Mouse (Mus musculus): ENCODE data around the gene Tns3. TPM values are rescaled to one million over a fixed set of nuclear protein-coding genes. Genes with fewer than 3 reads are reported as not detected.

Tns3 gene
- polyA plus RNA-seq, 1 experiment: 45.7 TPM

GRCm38 (mm10) chr11:8443539-8444292 lies 220.6 kb downstream of the Tns3 start:
- peaks cover 39% of the 10 kb centered on the region for H3K36me3 ChIP-seq (ENCODE audit: control insufficient read depth, insufficient read depth, low read length, poor library complexity, severe bottlenecking)
- no peaks in the 10 kb centered on the region for H3K27me3 ChIP-seq (ENCODE audit: control insufficient read depth, insufficient read depth, low read length, poor library complexity, severe bottlenecking)
- H3K9ac ChIP-seq (ENCODE audit: low read depth, poor library complexity, severe bottlenecking): no peak overlapping the region
- H3K4me1 ChIP-seq (ENCODE audit: control insufficient read depth, insufficient read depth, low read length): peaks cover 2% of the 10 kb centered on the region
- H3K27ac ChIP-seq (ENCODE audit: insufficient read depth, low read length): no peak overlapping the region
- TF ChIP-seq EP300 (IDR thresholded peaks at IDR 0.05; ENCODE audit: insufficient read depth, low read depth, low read length) (no peak), POLR2A (IDR thresholded peaks at IDR 0.05; ENCODE audit: insufficient read depth, low read length) (no peak), CTCF (IDR thresholded peaks at IDR 0.05; ENCODE audit: low read depth, low read length) (no peak)
- H3K9me3 ChIP-seq (replicated peaks; ENCODE audit: control insufficient read depth, insufficient read depth, low read length, poor library complexity, severe bottlenecking): no peaks in the 10 kb centered on the region
- H3K4me3 ChIP-seq (ENCODE audit: low read depth, low read length): no peak overlapping the region

- H3K36me3 ChIP-seq (ENCODE audit: control insufficient read depth, insufficient read depth, low read length, poor library complexity, severe bottlenecking): peaks cover 39% of the 10 kb centered on the region
Observed at GRCm38 (mm10) chr11:8440706-8441105, 223.6 kb downstream of the Tns3 start.

GRCm38 (mm10) chr11:8440221-8440620 lies 224.1 kb downstream of the Tns3 start:
- Histone ChIP-seq H3K4me3 (ENCODE audit: low read depth, low read length) (no peak overlapping the region), H3K36me3 (ENCODE audit: control insufficient read depth, insufficient read depth, low read length, poor library complexity, severe bottlenecking) (peaks cover 44% of the 10 kb centered on the region), H3K4me1 (ENCODE audit: control insufficient read depth, insufficient read depth, low read length) (no peaks in the 10 kb centered on the region), H3K9me3 (replicated peaks; ENCODE audit: control insufficient read depth, insufficient read depth, low read length, poor library complexity, severe bottlenecking) (no peaks in the 10 kb centered on the region), H3K27ac (ENCODE audit: insufficient read depth, low read length) (no peak overlapping the region), H3K27me3 (ENCODE audit: control insufficient read depth, insufficient read depth, low read length, poor library complexity, severe bottlenecking) (no peaks in the 10 kb centered on the region), H3K9ac (ENCODE audit: low read depth, poor library complexity, severe bottlenecking) (no peak overlapping the region)
- TF ChIP-seq POLR2A (IDR thresholded peaks at IDR 0.05; ENCODE audit: insufficient read depth, low read length) (no peak), EP300 (IDR thresholded peaks at IDR 0.05; ENCODE audit: insufficient read depth, low read depth, low read length) (no peak), CTCF (IDR thresholded peaks at IDR 0.05; ENCODE audit: low read depth, low read length) (no peak)

More at GRCm38 (mm10) chr11:8440706-8441105, 223.6 kb downstream of the Tns3 start:
- no peak overlapping the region for H3K4me3 ChIP-seq (ENCODE audit: low read depth, low read length)
- no peaks in the 10 kb centered on the region for H3K9me3 ChIP-seq (replicated peaks; ENCODE audit: control insufficient read depth, insufficient read depth, low read length, poor library complexity, severe bottlenecking)
- no peak for TF ChIP-seq EP300 (IDR thresholded peaks at IDR 0.05; ENCODE audit: insufficient read depth, low read depth, low read length)
- no peak for TF ChIP-seq POLR2A (IDR thresholded peaks at IDR 0.05; ENCODE audit: insufficient read depth, low read length)
- no peak for TF ChIP-seq CTCF (IDR thresholded peaks at IDR 0.05; ENCODE audit: low read depth, low read length)
- no peaks in the 10 kb centered on the region for H3K27me3 ChIP-seq (ENCODE audit: control insufficient read depth, insufficient read depth, low read length, poor library complexity, severe bottlenecking)
- H3K27ac ChIP-seq (ENCODE audit: insufficient read depth, low read length): no peak overlapping the region
- H3K9ac ChIP-seq (ENCODE audit: low read depth, poor library complexity, severe bottlenecking): no peak overlapping the region
- H3K4me1 ChIP-seq (ENCODE audit: control insufficient read depth, insufficient read depth, low read length): no peaks in the 10 kb centered on the region

- Histone ChIP-seq H3K27me3 (ENCODE audit: control insufficient read depth, insufficient read depth, low read length, poor library complexity, severe bottlenecking) (no peaks in the 10 kb centered on the region), H3K27ac (ENCODE audit: insufficient read depth, low read length) (no peak overlapping the region), H3K9me3 (replicated peaks; ENCODE audit: control insufficient read depth, insufficient read depth, low read length, poor library complexity, severe bottlenecking) (no peaks in the 10 kb centered on the region), H3K4me3 (ENCODE audit: low read depth, low read length) (no peak overlapping the region), H3K9ac (ENCODE audit: low read depth, poor library complexity, severe bottlenecking) (no peak overlapping the region), H3K36me3 (ENCODE audit: control insufficient read depth, insufficient read depth, low read length, poor library complexity, severe bottlenecking) (peaks cover 45% of the 10 kb centered on the region), H3K4me1 (ENCODE audit: control insufficient read depth, insufficient read depth, low read length) (no peaks in the 10 kb centered on the region)
- TF ChIP-seq EP300 (IDR thresholded peaks at IDR 0.05; ENCODE audit: insufficient read depth, low read depth, low read length) (no peak), CTCF (IDR thresholded peaks at IDR 0.05; ENCODE audit: low read depth, low read length) (no peak), POLR2A (IDR thresholded peaks at IDR 0.05; ENCODE audit: insufficient read depth, low read length) (no peak)
Observed at GRCm38 (mm10) chr11:8439035-8439434, 225.3 kb downstream of the Tns3 start.

- no peaks in the 10 kb centered on the region for H3K4me1 ChIP-seq (ENCODE audit: control insufficient read depth, insufficient read depth, low read length)
- H3K9ac ChIP-seq (ENCODE audit: low read depth, poor library complexity, severe bottlenecking): no peak overlapping the region
- H3K9me3 ChIP-seq (replicated peaks; ENCODE audit: control insufficient read depth, insufficient read depth, low read length, poor library complexity, severe bottlenecking): no peaks in the 10 kb centered on the region
- H3K36me3 ChIP-seq (ENCODE audit: control insufficient read depth, insufficient read depth, low read length, poor library complexity, severe bottlenecking): peaks cover 38% of the 10 kb centered on the region
- H3K27me3 ChIP-seq (ENCODE audit: control insufficient read depth, insufficient read depth, low read length, poor library complexity, severe bottlenecking): no peaks in the 10 kb centered on the region
- no peak overlapping the region for H3K27ac ChIP-seq (ENCODE audit: insufficient read depth, low read length)
- TF ChIP-seq POLR2A (IDR thresholded peaks at IDR 0.05; ENCODE audit: insufficient read depth, low read length): no peak
- TF ChIP-seq EP300 (IDR thresholded peaks at IDR 0.05; ENCODE audit: insufficient read depth, low read depth, low read length): no peak
- TF ChIP-seq CTCF (IDR thresholded peaks at IDR 0.05; ENCODE audit: low read depth, low read length): no peak
- no peak overlapping the region for H3K4me3 ChIP-seq (ENCODE audit: low read depth, low read length)
Observed at GRCm38 (mm10) chr11:8438269-8438668, 226.1 kb downstream of the Tns3 start.

GRCm38 (mm10) chr11:8435101-8435500 lies 229.2 kb downstream of the Tns3 start:
- no peak for TF ChIP-seq EP300 (IDR thresholded peaks at IDR 0.05; ENCODE audit: insufficient read depth, low read depth, low read length)
- no peak for TF ChIP-seq CTCF (IDR thresholded peaks at IDR 0.05; ENCODE audit: low read depth, low read length)
- no peak for TF ChIP-seq POLR2A (IDR thresholded peaks at IDR 0.05; ENCODE audit: insufficient read depth, low read length)
- no peaks in the 10 kb centered on the region for H3K9me3 ChIP-seq (replicated peaks; ENCODE audit: control insufficient read depth, insufficient read depth, low read length, poor library complexity, severe bottlenecking)
- H3K9ac ChIP-seq (ENCODE audit: low read depth, poor library complexity, severe bottlenecking): no peak overlapping the region
- no peak overlapping the region for H3K27ac ChIP-seq (ENCODE audit: insufficient read depth, low read length)
- no peaks in the 10 kb centered on the region for H3K27me3 ChIP-seq (ENCODE audit: control insufficient read depth, insufficient read depth, low read length, poor library complexity, severe bottlenecking)
- H3K4me1 ChIP-seq (ENCODE audit: control insufficient read depth, insufficient read depth, low read length): no peaks in the 10 kb centered on the region
- H3K4me3 ChIP-seq (ENCODE audit: low read depth, low read length): no peak overlapping the region
- H3K36me3 ChIP-seq (ENCODE audit: control insufficient read depth, insufficient read depth, low read length, poor library complexity, severe bottlenecking): peaks cover 24% of the 10 kb centered on the region
